In the genomic region with DNA sequence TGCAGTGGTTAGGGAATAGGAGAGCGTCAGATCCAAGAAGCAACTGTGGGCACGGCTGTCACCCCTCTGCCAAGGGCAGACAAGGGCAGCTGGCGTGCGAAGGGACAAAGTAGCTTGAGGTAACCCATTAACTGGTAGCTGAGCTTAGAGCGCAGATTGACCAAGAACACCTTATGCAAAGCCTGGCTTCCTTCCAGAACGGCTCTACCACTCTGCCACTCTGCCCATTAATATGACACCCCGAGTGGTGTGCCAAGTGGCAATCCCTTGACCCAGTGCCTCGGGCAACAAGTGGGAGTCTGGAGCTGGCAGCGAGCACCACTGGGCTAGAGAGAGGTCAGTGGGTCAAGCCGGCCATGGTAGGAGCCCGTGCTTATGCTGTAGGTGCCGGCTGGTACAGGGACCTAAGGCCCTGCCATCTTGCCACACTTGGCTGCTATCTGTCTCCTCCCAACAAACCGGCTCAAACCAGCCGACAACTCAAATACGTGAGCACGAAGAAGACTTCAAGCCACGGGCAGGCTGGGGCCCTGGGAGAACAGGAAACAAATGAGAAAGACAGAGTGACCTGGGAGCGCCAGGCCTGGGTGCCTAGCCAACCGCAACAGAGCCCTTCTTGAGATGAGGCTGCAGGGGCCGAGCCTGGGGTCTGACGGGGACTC, we compare ENCODE assay signal across 8 mouse cellular contexts.
DNase-seq lines count a peak whose midpoint lies in the region; ATAC-seq lines count a peak whose summit lies in the region.

No protein-coding gene starts in this region.

- H3K27me3 ChIP-seq in heart, embryonic 10.5 days (ENCODE audit: insufficient read depth, poor library complexity, severe bottlenecking), result no peaks in the 10 kb centered on the region

- 67% methylated on average over 21 of the region's 21 CpGs for whole genome bisulfite sequencing in heart, embryonic 10.5 days

- no peak for ATAC-seq in megakaryocyte-erythroid progenitor cell, adult 5-6 weeks (replicated peaks; ENCODE audit: low FRiP score, low TSS enrichment, poor library complexity, severe bottlenecking)

- peak overlapping the region; percentile 84 for H3K27ac ChIP-seq in heart, embryonic 10.5 days

- peak overlapping the region; percentile 20; the same call in 1 of the 2 replicates for H3K4me3 ChIP-seq in heart, embryonic 10.5 days

- H3K9me3 ChIP-seq in heart, embryonic 10.5 days, result no peaks in the 10 kb centered on the region

- peaks cover 54% of the 10 kb centered on the region for H3K4me1 ChIP-seq in heart, embryonic 10.5 days

- H3K36me3 ChIP-seq in heart, embryonic 10.5 days, result peaks cover 48% of the 10 kb centered on the region

- no peak for DNase-seq in heart, embryonic 10.5 days (ENCODE audit: low spot score)
- no peak for DNase-seq in heart, postnatal 14 days
- DNase-seq in gastrocnemius, adult 18-20 months (ENCODE audit: low spot score), result peak; percentile 85
- DNase-seq in kidney, adult 9 months, result peak; percentile 89
- peak; percentile 61 for DNase-seq in lung, postnatal 14 days
- no peak for DNase-seq in layer of hippocampus, postnatal 25 days (ENCODE audit: extremely low spot score in 1 of 2, low spot score in 1 of 2)
- no peak for DNase-seq in ovary, postnatal 14 days (ENCODE audit: low spot score)

- intact Hi-C loops in heart, postnatal 14 days (cut with DNase I), result no loop called here

Comparison
In these comparisons a context has a peak if more than half of its experiments do, and no peak if none do; other contexts are left out.
1. DNase-seq: peak in gastrocnemius, adult 18-20 months (single experiment), kidney, adult 9 months (single experiment) and lung, postnatal 14 days (single experiment); none in heart, embryonic 10.5 days (single experiment), heart, postnatal 14 days (0 of 2), layer of hippocampus, postnatal 25 days (0 of 2) and ovary, postnatal 14 days (single experiment).